Mouse (Mus musculus) brain, embryonic 14.5 days (tissue): ENCODE data around the gene Izumo4.

Experiments used
- CTCF ChIP-seq: fragments of 200-500 bp; IDR thresholded peaks from 2 replicates; pipeline ENCODE4 v1.5.1; 2012; ENCODE audit warnings: inconsistent platforms, mild to moderate bottlenecking, moderate library complexity, borderline replicate concordance; ENCODE audit not compliant: insufficient read depth, insufficient read length; ENCODE audit errors: extremely low read depth
- POLR2A ChIP-seq: fragments of 200-500 bp; IDR thresholded peaks from 2 replicates; pipeline ENCODE4 v1.6.1; 2012; ENCODE audit warnings: mild to moderate bottlenecking, inconsistent platforms, borderline replicate concordance; ENCODE audit not compliant: poor library complexity, insufficient read depth, insufficient read length, severe bottlenecking; ENCODE audit errors: extremely low read depth

DNA sequence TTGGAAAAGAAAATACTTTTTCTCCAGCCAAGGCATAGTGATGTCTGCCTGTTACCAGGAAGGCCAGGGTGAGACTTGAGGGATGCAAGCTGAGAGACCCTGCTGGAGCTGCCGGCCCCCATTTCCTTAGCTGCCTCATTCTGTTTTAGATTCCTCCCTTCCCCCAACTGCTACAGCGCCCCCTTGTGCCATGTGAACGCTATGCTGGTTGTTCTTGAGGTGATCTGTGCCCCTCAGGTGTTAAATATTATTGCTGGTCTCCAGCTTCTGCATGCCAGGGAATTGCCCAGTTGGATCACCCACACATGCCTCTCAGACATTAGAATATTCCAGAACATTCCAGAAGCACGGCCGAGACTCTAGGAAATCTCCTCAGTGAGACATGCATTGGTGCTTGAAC is 40.8 kb upstream of the Izumo4 start:
- TF ChIP-seq CTCF (peak; percentile 57; the same call in 1 of the 2 replicates), POLR2A (no peak)
